Mouse (Mus musculus): ENCODE data around the gene Osmr. TPM values are rescaled to one million over a fixed set of nuclear protein-coding genes. Genes with fewer than 3 reads are reported as not detected.

Gene Osmr
- polyA plus RNA-seq, 1 experiment from 2014 or later = 0.78 TPM

DNA sequence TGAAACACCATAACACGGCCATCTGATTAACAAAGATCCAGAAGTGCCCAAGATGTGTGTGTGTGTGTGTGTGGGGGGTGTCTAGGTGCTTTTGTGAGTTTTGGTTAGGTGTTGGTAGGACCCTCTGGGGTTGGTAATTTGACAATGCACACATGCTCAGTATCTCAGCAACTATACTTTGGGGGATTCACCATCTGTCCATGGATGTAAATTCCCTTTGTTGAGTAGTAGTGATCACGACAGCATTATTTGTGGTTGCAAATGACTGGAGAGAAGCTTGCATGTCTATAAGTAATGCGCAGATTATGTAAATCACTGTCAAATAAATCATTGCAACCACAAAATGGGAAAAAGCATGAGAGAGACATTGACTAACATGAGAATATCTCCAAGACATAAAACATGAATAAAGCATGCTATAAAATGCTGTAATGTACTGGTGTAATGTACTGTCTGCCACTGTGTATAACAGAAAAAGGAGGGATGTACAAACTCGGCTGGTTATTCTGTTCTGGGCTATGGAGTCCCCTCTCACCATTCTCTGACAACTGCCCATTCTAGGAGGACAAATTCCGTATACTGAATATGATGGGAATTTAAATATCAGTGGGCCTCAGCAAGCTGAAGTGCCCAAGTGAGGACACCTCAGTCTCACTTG, 27.3 kb upstream of the Osmr start:
- H3K4me2 ChIP-seq (ENCODE audit: low read depth, low read length) = no peak overlapping the region
- no peak overlapping the region for H3K9ac ChIP-seq (ENCODE audit: low read depth, low read length)
- 56% methylated on average over 5 of the region's 5 CpGs for WGBS (ENCODE audit: insufficient replicate concordance)
- no peaks in the 10 kb centered on the region for H3K4me1 ChIP-seq (ENCODE audit: control insufficient read depth, low read depth, low read length)
- H3K36me3 ChIP-seq (ENCODE audit: control insufficient read depth, insufficient read depth) = no peaks in the 10 kb centered on the region
- no peak overlapping the region for H3K4me3 ChIP-seq (ENCODE audit: low read depth, low read length)
- no peaks in the 10 kb centered on the region for H3K9me3 ChIP-seq (replicated peaks; ENCODE audit: control insufficient read depth, low read length)
- no peak for ATAC-seq (ENCODE audit: low read depth)
- H3K27ac ChIP-seq (ENCODE audit: low read length) = no peak overlapping the region
- no peaks in the 10 kb centered on the region for H3K27me3 ChIP-seq (ENCODE audit: control insufficient read depth, insufficient read depth, low read depth, low read length)

DNA sequence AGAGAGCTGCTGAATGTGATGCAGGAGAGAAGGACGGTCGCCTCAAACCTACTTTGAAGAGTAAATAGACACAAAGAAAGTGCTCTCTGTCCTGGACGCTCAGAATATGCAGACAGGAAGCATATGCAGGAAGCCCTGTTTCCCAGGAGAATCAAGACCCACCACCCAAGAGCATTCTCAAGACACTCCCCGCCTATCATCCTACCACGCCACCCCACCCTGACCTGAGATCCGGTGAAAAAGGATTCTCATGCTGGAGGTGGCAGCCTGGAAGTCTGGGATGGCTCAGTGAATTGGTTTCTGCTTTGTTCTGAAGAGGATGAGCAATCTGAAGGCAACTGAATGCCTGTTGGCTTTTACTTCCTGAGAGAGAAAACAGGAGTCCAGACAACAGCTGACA, 26.5 kb upstream of the Osmr start:
- Histone ChIP-seq H3K4me3 (ENCODE audit: low read depth, low read length) (no peak overlapping the region), H3K27me3 (ENCODE audit: control insufficient read depth, insufficient read depth, low read depth, low read length) (no peaks in the 10 kb centered on the region), H3K9ac (ENCODE audit: low read depth, low read length) (no peak overlapping the region), H3K9me3 (replicated peaks; ENCODE audit: control insufficient read depth, low read length) (no peaks in the 10 kb centered on the region), H3K4me1 (ENCODE audit: control insufficient read depth, low read depth, low read length) (no peaks in the 10 kb centered on the region), H3K4me2 (ENCODE audit: low read depth, low read length) (no peak overlapping the region), H3K36me3 (ENCODE audit: control insufficient read depth, insufficient read depth) (no peaks in the 10 kb centered on the region), H3K27ac (ENCODE audit: low read length) (no peak overlapping the region)
- no peak for ATAC-seq (ENCODE audit: low read depth)
- 42% methylated on average over 6 of the region's 6 CpGs for WGBS (ENCODE audit: insufficient replicate concordance)

DNA sequence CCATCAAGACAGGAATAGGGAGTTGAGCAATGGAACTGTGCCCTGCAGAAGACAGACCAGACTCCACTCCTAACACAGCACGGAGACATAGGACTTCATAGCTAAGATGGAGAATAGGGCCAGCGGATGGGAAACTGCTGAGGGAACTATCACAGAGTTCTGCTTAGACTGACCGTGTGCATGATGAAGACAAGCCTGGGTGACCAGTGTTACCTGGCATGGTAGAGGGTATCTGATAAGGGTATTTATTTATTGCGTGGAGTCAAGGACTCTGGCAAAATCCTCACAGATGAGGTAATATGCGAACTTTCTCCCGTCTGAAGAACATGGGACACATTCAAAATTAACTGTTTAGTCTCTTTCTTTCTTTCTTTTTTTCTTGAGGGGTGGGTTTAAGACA, 9.5 kb upstream of the Osmr start:
- Histone ChIP-seq H3K27me3 (ENCODE audit: control insufficient read depth, insufficient read depth, low read depth, low read length) (no peaks in the 10 kb centered on the region), H3K4me3 (ENCODE audit: low read depth, low read length) (no peak overlapping the region), H3K27ac (ENCODE audit: low read length) (no peak overlapping the region), H3K4me2 (ENCODE audit: low read depth, low read length) (no peak overlapping the region), H3K9ac (ENCODE audit: low read depth, low read length) (no peak overlapping the region), H3K9me3 (replicated peaks; ENCODE audit: control insufficient read depth, low read length) (no peaks in the 10 kb centered on the region), H3K36me3 (ENCODE audit: control insufficient read depth, insufficient read depth) (no peaks in the 10 kb centered on the region), H3K4me1 (ENCODE audit: control insufficient read depth, low read depth, low read length) (no peaks in the 10 kb centered on the region)
- ATAC-seq (ENCODE audit: low read depth) = no peak
- WGBS (ENCODE audit: insufficient replicate concordance) = 63% methylated on average over 6 of the region's 6 CpGs

DNA sequence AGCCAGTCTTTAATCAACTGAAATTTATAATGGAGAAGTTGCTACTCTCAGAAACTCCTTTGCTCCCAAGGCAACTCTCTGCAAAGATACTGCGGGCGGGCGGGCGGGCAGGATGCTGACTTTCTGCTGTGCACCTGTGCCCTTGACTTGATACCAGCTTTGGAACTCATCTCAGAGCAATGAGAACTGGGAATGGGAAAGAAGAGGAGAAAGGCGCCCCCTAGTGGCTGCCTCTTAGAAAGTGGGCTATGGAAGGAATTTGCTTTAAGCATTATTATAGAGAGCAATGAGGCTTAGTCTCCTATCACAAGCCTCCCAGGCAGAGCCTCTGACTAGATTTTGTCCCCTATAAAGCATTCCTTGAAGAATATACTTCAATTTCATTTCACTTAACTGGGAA, 9.0 kb upstream of the Osmr start:
- H3K4me1 ChIP-seq (ENCODE audit: control insufficient read depth, low read depth, low read length) = no peaks in the 10 kb centered on the region
- no peak for ATAC-seq (ENCODE audit: low read depth)
- no peaks in the 10 kb centered on the region for H3K9me3 ChIP-seq (replicated peaks; ENCODE audit: control insufficient read depth, low read length)
- H3K27ac ChIP-seq (ENCODE audit: low read length) = no peak overlapping the region
- H3K4me2 ChIP-seq (ENCODE audit: low read depth, low read length) = no peak overlapping the region
- no peaks in the 10 kb centered on the region for H3K36me3 ChIP-seq (ENCODE audit: control insufficient read depth, insufficient read depth)
- H3K9ac ChIP-seq (ENCODE audit: low read depth, low read length) = no peak overlapping the region
- WGBS (ENCODE audit: insufficient replicate concordance) = 49% methylated on average over 5 of the region's 5 CpGs
- H3K27me3 ChIP-seq (ENCODE audit: control insufficient read depth, insufficient read depth, low read depth, low read length) = no peaks in the 10 kb centered on the region
- H3K4me3 ChIP-seq (ENCODE audit: low read depth, low read length) = no peak overlapping the region

DNA sequence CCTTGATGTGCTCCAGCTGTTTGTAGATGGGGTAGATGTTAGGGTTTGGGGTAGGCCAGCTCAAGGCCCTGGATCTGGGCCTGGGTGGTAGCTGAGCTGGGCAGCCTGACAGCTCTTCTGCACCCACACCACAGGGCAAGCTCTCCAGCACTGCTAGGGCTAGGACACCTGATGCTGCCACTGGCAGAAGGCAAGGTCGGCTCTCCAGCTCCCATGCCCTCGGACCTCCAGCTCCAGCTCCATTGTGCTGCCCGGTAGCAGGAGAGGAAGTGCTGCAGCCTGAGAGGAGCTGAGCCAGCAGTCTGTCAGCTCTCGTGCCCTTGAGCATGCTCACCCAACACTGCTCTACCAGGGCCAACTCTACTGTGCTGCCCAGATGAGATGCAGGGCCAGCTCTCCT, 8.3 kb upstream of the Osmr start:
- no peaks in the 10 kb centered on the region for H3K9me3 ChIP-seq (replicated peaks; ENCODE audit: control insufficient read depth, low read length)
- no peak overlapping the region for H3K4me2 ChIP-seq (ENCODE audit: low read depth, low read length)
- H3K36me3 ChIP-seq (ENCODE audit: control insufficient read depth, insufficient read depth) = no peaks in the 10 kb centered on the region
- WGBS (ENCODE audit: insufficient replicate concordance) = 32% methylated on average over 4 of the region's 4 CpGs
- no peak overlapping the region for H3K4me3 ChIP-seq (ENCODE audit: low read depth, low read length)
- H3K9ac ChIP-seq (ENCODE audit: low read depth, low read length) = no peak overlapping the region
- H3K4me1 ChIP-seq (ENCODE audit: control insufficient read depth, low read depth, low read length) = no peaks in the 10 kb centered on the region
- H3K27me3 ChIP-seq (ENCODE audit: control insufficient read depth, insufficient read depth, low read depth, low read length) = no peaks in the 10 kb centered on the region
- no peak overlapping the region for H3K27ac ChIP-seq (ENCODE audit: low read length)
- ATAC-seq (ENCODE audit: low read depth) = no peak

DNA sequence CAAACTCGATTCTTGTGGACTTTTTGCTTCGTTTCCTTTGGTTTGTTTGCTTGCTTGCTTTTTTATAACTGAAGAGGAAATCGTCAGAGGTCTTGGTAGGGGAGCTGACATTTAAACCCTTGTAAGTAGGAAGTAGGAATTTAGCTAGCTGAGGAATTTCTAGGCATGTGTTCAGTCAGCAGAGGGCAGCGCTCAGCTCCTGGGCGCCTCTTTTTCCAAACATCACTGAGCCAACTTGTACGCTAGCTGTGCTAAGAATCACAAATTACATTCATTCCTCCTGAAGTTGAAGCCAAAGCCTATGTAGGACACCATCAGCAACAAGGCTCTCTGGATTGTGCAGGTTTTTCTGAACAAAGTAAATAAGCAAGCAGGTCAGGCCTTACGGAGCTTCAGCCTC, 7.4 kb upstream of the Osmr start:
- no peak overlapping the region for H3K9ac ChIP-seq (ENCODE audit: low read depth, low read length)
- H3K9me3 ChIP-seq (replicated peaks; ENCODE audit: control insufficient read depth, low read length) = no peaks in the 10 kb centered on the region
- WGBS (ENCODE audit: insufficient replicate concordance) = 25% methylated on average over 7 of the region's 7 CpGs
- H3K36me3 ChIP-seq (ENCODE audit: control insufficient read depth, insufficient read depth) = no peaks in the 10 kb centered on the region
- H3K27ac ChIP-seq (ENCODE audit: low read length) = no peak overlapping the region
- no peaks in the 10 kb centered on the region for H3K27me3 ChIP-seq (ENCODE audit: control insufficient read depth, insufficient read depth, low read depth, low read length)
- no peak overlapping the region for H3K4me2 ChIP-seq (ENCODE audit: low read depth, low read length)
- no peak for ATAC-seq (ENCODE audit: low read depth)
- no peak overlapping the region for H3K4me3 ChIP-seq (ENCODE audit: low read depth, low read length)
- H3K4me1 ChIP-seq (ENCODE audit: control insufficient read depth, low read depth, low read length) = no peaks in the 10 kb centered on the region

DNA sequence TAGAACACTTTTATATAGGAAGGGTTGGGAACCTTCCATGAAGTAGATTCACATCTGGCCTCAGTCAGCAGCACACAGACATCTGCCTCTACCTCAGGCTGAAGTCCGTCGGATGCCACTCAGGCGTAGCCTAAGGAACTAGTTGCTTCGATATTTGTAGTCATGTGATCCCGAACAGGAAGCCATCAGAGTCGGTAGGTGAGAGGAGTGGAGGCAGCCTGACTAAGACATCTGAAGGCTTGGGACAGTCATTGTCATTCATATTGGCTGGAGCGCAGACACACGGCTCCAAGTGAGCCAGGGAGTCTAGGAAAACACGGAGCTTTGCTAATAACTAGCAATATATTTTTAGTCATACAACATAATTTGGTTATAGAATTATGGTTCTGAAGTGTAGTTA, 6.4 kb upstream of the Osmr start:
- 71% methylated on average over 9 of the region's 9 CpGs for WGBS (ENCODE audit: insufficient replicate concordance)

DNA sequence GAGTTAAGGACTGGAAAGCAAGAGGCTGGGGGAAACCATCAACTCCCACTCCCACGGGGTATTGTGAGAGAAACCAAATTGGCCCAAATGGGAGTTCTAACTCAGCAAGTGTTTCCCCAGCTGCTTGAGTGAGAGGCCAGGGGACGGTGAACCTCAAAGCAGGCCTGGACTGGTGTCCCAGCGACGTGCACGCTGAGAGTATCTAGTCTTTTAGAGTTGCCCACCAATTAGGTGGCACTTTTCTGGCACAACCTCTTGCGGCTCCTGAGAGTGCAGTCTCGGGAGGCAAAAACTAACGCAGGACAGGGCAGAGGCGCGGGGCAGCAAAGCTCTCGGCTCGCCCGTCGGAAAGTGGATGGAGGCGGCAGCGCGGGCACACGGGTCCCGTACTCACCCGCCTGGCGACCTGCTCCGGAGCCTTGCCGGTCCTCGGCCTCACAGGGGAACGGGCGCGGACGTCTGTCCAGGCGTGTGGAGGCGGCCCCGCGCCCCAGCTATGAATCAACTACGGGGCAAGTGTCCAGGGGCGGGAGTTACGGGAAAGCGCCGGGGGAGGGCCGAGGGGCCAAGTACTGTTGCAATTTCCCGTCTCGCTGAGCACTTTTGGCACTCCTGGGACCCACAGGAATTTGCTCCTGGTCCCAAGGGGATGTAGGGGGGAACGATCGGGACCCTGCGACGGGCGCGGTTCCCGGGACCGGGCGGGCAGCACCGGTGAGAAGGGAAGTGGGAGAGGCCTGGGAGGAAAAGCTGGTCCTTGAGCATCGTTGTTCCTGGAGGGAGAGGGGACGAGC, 765 bp downstream of the Osmr start:
- ATAC-seq (ENCODE audit: low read depth) = peak; percentile 19; the same call in 1 of the 2 replicates
- H3K27me3 ChIP-seq (ENCODE audit: control insufficient read depth, insufficient read depth, low read depth, low read length) = peaks cover 24% of the 10 kb centered on the region
- peak overlapping the region; percentile 51 for H3K4me3 ChIP-seq (ENCODE audit: low read depth, low read length)
- H3K9me3 ChIP-seq (replicated peaks; ENCODE audit: control insufficient read depth, low read length) = no peaks in the 10 kb centered on the region
- no peak overlapping the region for H3K27ac ChIP-seq (ENCODE audit: low read length)
- no peak overlapping the region for H3K9ac ChIP-seq (ENCODE audit: low read depth, low read length)
- 1% methylated on average over 52 of the region's 52 CpGs for WGBS (ENCODE audit: insufficient replicate concordance)
- H3K4me1 ChIP-seq (ENCODE audit: control insufficient read depth, low read depth, low read length) = no peaks in the 10 kb centered on the region
- peak overlapping the region; percentile 60 for H3K4me2 ChIP-seq (ENCODE audit: low read depth, low read length)
- no peaks in the 10 kb centered on the region for H3K36me3 ChIP-seq (ENCODE audit: control insufficient read depth, insufficient read depth)

More for the DNA sequence above, 6.4 kb upstream of the Osmr start:
- Histone ChIP-seq H3K9me3 (replicated peaks; ENCODE audit: control insufficient read depth, low read length) (no peaks in the 10 kb centered on the region), H3K27me3 (ENCODE audit: control insufficient read depth, insufficient read depth, low read depth, low read length) (no peaks in the 10 kb centered on the region), H3K4me3 (ENCODE audit: low read depth, low read length) (no peak overlapping the region), H3K36me3 (ENCODE audit: control insufficient read depth, insufficient read depth) (no peaks in the 10 kb centered on the region), H3K27ac (ENCODE audit: low read length) (no peak overlapping the region), H3K4me1 (ENCODE audit: control insufficient read depth, low read depth, low read length) (no peaks in the 10 kb centered on the region), H3K9ac (ENCODE audit: low read depth, low read length) (no peak overlapping the region), H3K4me2 (ENCODE audit: low read depth, low read length) (no peak overlapping the region)
- no peak for ATAC-seq (ENCODE audit: low read depth)

DNA sequence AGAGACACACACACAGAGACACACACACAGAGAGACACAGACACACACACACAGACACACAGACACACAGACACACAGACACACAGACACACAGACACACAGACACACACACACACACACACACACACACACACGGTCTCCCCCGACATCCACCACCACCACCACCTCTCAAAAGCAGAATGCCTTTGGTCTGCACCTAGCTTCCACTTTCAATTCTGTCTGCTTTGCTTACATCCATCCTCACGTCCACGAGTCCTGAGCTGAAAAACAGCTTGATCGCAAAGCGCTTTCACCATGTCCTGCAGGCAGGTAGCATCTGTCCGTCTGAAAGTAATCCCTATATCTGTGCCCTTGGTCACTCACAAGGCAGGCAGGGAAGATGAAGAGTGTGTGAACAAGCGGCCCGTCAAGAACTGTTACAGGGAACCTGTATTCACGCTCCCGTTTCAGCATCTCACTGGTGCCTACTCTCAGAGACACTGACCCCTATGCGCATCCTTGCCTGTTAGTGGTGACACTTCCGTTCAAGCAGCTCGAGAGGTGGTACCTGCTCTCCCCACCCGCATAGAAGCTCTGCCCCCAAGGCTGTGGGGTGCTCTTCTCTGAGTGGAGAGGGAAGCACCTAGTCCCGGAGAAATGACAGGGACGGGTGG, 1.5 kb downstream of the Osmr start:
- Histone ChIP-seq H3K27ac (ENCODE audit: low read length) (no peak overlapping the region), H3K4me1 (ENCODE audit: control insufficient read depth, low read depth, low read length) (no peaks in the 10 kb centered on the region), H3K4me3 (ENCODE audit: low read depth, low read length) (peak overlapping the region; percentile 51; the same call in 1 of the 2 replicates), H3K27me3 (ENCODE audit: control insufficient read depth, insufficient read depth, low read depth, low read length) (peaks cover 24% of the 10 kb centered on the region), H3K9ac (ENCODE audit: low read depth, low read length) (no peak overlapping the region), H3K4me2 (ENCODE audit: low read depth, low read length) (peak overlapping the region; percentile 60; the same call in 1 of the 2 replicates), H3K36me3 (ENCODE audit: control insufficient read depth, insufficient read depth) (no peaks in the 10 kb centered on the region), H3K9me3 (replicated peaks; ENCODE audit: control insufficient read depth, low read length) (no peaks in the 10 kb centered on the region)
- WGBS (ENCODE audit: insufficient replicate concordance) = 27% methylated on average over 17 of the region's 17 CpGs
- ATAC-seq (ENCODE audit: low read depth) = no peak

Measured in liver, embryonic 16.5 days (tissue).